In genomic region chr13:21753524-21754285, GRCm38 (mm10) we compare ENCODE assay signal across 8 mouse cellular contexts. TPM values are rescaled to one million over a fixed set of nuclear protein-coding genes. Genes with fewer than 3 reads are reported as not detected.
A peak's percentile ranks its signal among the peaks of the same experiment; 100 is the strongest.
DNase-seq lines count a peak whose midpoint lies in the region; ATAC-seq and TF ChIP-seq lines count a peak whose summit lies in the region.
"Not testable (repeated sequence)": the region's sequence is repeated elsewhere in the genome, so short reads cannot be mapped to it uniquely, and the experiment has no call there.

Gene Hist1h2ak (minus strand): TSS chr13:21753827.
Gene Hist1h2bn (plus strand): TSS chr13:21754123.

- H3K4me2 ChIP-seq in embryonic facial prominence, embryonic 15.5 days (replicated peaks), result peak within 1 kb of the TSS; percentile 64
- peak within 1 kb of the TSS; percentile 75 for H3K4me2 ChIP-seq in limb, embryonic 13.5 days (replicated peaks)
- peak within 1 kb of the TSS; percentile 79 for H3K4me2 ChIP-seq in midbrain, embryonic 15.5 days

- peak within 1 kb of the TSS; percentile 99 for H3K27ac ChIP-seq in bone marrow, adult 2 months (ENCODE audit: control insufficient read depth, insufficient read depth, low read depth, low read length, poor library complexity)
- peak within 1 kb of the TSS; percentile 92 for H3K27ac ChIP-seq in embryonic facial prominence, embryonic 15.5 days (replicated peaks)
- peak within 1 kb of the TSS; percentile 93 for H3K27ac ChIP-seq in limb, embryonic 13.5 days
- H3K27ac ChIP-seq in midbrain, embryonic 15.5 days, result peak within 1 kb of the TSS; percentile 95

- TF ChIP-seq POLR2A in bone marrow, adult 2 months (IDR thresholded peaks at IDR 0.05; ENCODE audit: borderline replicate concordance, control insufficient read depth, low read depth, low read length), result peak; percentile 97

- under 1% methylated on average over 48 of the region's 50 CpGs for WGBS in bone marrow, adult 2 months
- under 1% methylated on average over 49 of the region's 50 CpGs for WGBS in embryonic facial prominence, embryonic 15.5 days
- under 1% methylated on average over 48 of the region's 50 CpGs for WGBS in limb, embryonic 13.5 days
- under 1% methylated on average over 47 of the region's 50 CpGs for WGBS in midbrain, embryonic 15.5 days

- peak within 1 kb of the TSS; percentile 18 for H3K9ac ChIP-seq in embryonic facial prominence, embryonic 15.5 days
- H3K9ac ChIP-seq in limb, embryonic 13.5 days, result peak within 1 kb of the TSS; percentile 78
- H3K9ac ChIP-seq in midbrain, embryonic 15.5 days, result peak within 1 kb of the TSS; percentile 42

- H3K4me3 ChIP-seq in bone marrow, adult 2 months (replicated peaks; ENCODE audit: control insufficient read depth, low read depth, low read length), result peak within 1 kb of the TSS; percentile 69
- H3K4me3 ChIP-seq in embryonic facial prominence, embryonic 15.5 days (replicated peaks), result peak within 1 kb of the TSS; percentile 48
- H3K4me3 ChIP-seq in limb, embryonic 13.5 days, result peak within 1 kb of the TSS; percentile 46
- peak within 1 kb of the TSS; percentile 49 for H3K4me3 ChIP-seq in midbrain, embryonic 15.5 days

- H3K36me3 ChIP-seq in embryonic facial prominence, embryonic 15.5 days; limb, embryonic 13.5 days; midbrain, embryonic 15.5 days (replicated peaks): not testable (repeated sequence)

- ATAC-seq in embryonic facial prominence, embryonic 15.5 days (ENCODE audit: insufficient number of reproducible peaks, low FRiP score, low TSS enrichment, low read depth), result peak; percentile 93
- peak; percentile 94 for ATAC-seq in limb, embryonic 13.5 days (ENCODE audit: low FRiP score, low read depth)
- ATAC-seq in midbrain, embryonic 15.5 days (replicated peaks), result peak; percentile 97

- DNase-seq in 416B (ENCODE audit: low read depth), result peak; percentile 100
- peak; percentile 78 to 93 for DNase-seq in heart, adult 9 months (ENCODE audit: low spot score in 2 of 2)
- DNase-seq in kidney, adult 9 months, result peak; percentile 64
- peak; percentile 45 to 46 for DNase-seq in spleen, adult 18-20 months

- H3K4me1 ChIP-seq in bone marrow, adult 2 months (ENCODE audit: control insufficient read depth, insufficient read depth, low read length), result not testable (repeated sequence)
- peaks cover 15% of the 10 kb centered on the region for H3K4me1 ChIP-seq in embryonic facial prominence, embryonic 15.5 days
- peaks cover 27% of the 10 kb centered on the region for H3K4me1 ChIP-seq in limb, embryonic 13.5 days
- peaks cover 22% of the 10 kb centered on the region for H3K4me1 ChIP-seq in midbrain, embryonic 15.5 days

- TF ChIP-seq CTCF in bone marrow, adult 2 months (IDR thresholded peaks at IDR 0.05; ENCODE audit: control insufficient read depth, insufficient read depth, low read length), result not testable (repeated sequence)

- not testable (repeated sequence) for H3K9me3 ChIP-seq in embryonic facial prominence, embryonic 15.5 days (replicated peaks); limb, embryonic 13.5 days; midbrain, embryonic 15.5 days

- not testable (repeated sequence) for H3K27me3 ChIP-seq in embryonic facial prominence, embryonic 15.5 days; limb, embryonic 13.5 days; midbrain, embryonic 15.5 days (replicated peaks)

RNA-seq across cellular contexts. Expression of gene Hist1h2ak, which starts in this region (rescaled TPM):
- polyA plus RNA-seq in bone marrow, adult 2 months (2011; ENCODE audit: insufficient read depth, insufficient read length, low replicate concordance, missing spikeins), result 25.2 and 61.7 TPM in 2 replicates
- polyA plus RNA-seq in embryonic facial prominence, embryonic 15.5 days (2015; fragmentation: Nextera tagmentation; extraction: Ambion mirVana), result 16.1 and 25.2 TPM in 2 replicates
- polyA plus RNA-seq in limb, embryonic 13.5 days (2015; fragmentation: Nextera tagmentation; extraction: Ambion mirVana), result 39.8 and 57.2 TPM in 2 replicates
- 5.5 and 6.9 TPM in 2 replicates for polyA plus RNA-seq in midbrain, embryonic 15.5 days (2015; fragmentation: Nextera tagmentation; extraction: Ambion mirVana)

RNA-seq across cellular contexts. Expression of gene Hist1h2bn, which starts in this region (rescaled TPM):
- polyA plus RNA-seq in bone marrow, adult 2 months (2011; ENCODE audit: insufficient read depth, insufficient read length, low replicate concordance, missing spikeins), result 98.2 and 195 TPM in 2 replicates
- polyA plus RNA-seq in embryonic facial prominence, embryonic 15.5 days (2015; fragmentation: Nextera tagmentation; extraction: Ambion mirVana), result 3.4 and 3.6 TPM in 2 replicates
- polyA plus RNA-seq in limb, embryonic 13.5 days (2015; fragmentation: Nextera tagmentation; extraction: Ambion mirVana), result 4.4 and 5.9 TPM in 2 replicates
- polyA plus RNA-seq in midbrain, embryonic 15.5 days (2015; fragmentation: Nextera tagmentation; extraction: Ambion mirVana), result 0.89 TPM in 1 of 2 replicates, not detected in the other

Comparison
In these comparisons a context has a peak if more than half of its experiments do, and no peak if none do; other contexts are left out.
1. Peak in every context shown above with its lines: DNase-seq, ATAC-seq, H3K4me3 ChIP-seq and H3K27ac ChIP-seq.
2. RNA of gene Hist1h2bn (polyA plus RNA-seq): 98.2 to 195 TPM in bone marrow, adult 2 months; 4.4 to 5.9 TPM in limb, embryonic 13.5 days, 3.4 to 3.6 TPM in embryonic facial prominence, embryonic 15.5 days and 0.89 TPM in midbrain, embryonic 15.5 days; every median in the first group is over 10 times any median in the second.
3. DNase-seq: peak in every context shown above with its lines; median percentile 100 in 416B; 86 in heart, adult 9 months; 64 in kidney, adult 9 months; 46 in spleen, adult 18-20 months.
4. H3K9ac ChIP-seq: peak in every context shown above with its lines; median percentile 78 in limb, embryonic 13.5 days; 42 in midbrain, embryonic 15.5 days; 18 in embryonic facial prominence, embryonic 15.5 days.